Mouse (Mus musculus) kidney, postnatal 14 days (tissue): ENCODE results near the gene Gimap3.

ENCODE experiments used
- DNase-seq: peaks from one replicate; pipeline ENCODE4 v3.0.0; 2022; ENCODE audit warnings: mixed read lengths

Gene Gimap3

DNA sequence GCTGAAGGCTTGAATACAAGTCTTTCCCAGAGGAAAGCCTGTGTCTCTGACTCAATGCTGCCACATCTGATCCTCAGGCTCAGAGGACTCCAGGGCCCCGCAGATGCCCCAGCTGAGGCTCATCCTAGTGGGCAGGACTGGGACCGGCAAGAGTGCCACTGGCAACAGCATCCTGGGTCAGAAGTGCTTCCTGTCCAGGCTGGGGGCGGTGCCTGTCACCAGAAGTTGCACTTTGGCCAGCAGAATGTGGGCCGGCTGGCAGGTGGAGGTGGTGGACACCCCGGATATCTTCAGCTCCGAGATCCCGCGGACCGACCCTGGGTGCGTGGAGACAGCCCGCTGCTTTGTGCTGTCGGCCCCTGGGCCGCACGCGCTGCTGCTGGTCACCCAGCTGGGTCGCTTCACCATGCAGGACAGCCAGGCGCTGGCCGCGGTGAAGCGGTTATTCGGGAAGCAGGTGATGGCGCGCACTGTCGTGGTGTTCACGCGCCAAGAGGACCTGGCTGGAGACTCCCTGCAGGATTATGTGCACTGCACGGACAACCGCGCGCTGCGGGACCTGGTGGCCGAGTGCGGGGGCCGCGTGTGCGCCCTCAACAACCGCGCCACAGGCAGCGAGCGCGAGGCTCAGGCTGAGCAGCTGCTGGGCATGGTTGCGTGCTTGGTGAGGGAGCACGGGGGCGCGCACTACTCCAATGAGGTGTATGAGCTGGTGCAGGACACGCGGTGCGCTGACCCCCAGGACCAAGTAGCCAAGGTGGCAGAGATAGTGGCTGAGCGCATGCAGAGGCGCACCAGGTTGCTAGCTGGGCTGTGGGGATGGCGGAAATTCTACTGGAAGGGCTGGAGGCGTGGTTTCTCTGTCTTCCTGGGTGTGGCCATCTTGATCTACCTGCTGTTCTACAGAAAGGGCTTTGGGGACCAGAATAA lies 28.0 kb downstream of the Gimap3 start:
- DNase-seq, result peak; percentile 89

- DNase-seq, result peak; percentile 66
These were observed 28.9 kb downstream of the Gimap3 start for GRCm38 (mm10) chr6:48741711-48742206.

DNA sequence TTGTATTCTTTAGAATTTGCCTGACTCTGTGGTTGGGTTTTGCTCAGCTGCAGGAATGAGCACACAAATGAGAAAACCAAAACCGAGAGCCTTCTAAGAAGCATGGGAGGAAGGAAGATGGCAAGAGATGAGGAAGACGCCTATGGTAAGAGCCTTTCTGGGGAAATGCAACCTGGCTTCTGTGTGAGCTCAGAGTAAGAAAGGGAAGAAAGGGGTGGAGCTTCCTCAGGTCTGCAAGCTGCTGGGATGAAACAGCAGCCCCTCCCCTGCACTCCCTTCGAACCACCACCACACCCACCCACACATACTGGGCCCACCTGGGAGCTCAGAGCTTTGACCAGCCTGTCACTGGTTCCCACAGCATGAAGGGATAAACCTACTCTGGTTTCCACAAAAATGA lies 29.4 kb downstream of the Gimap3 start:
- DNase-seq, result peak; percentile 29

- no peak for DNase-seq
These were observed 30.0 kb downstream of the Gimap3 start for GRCm38 (mm10) chr6:48740501-48741169.

DNA sequence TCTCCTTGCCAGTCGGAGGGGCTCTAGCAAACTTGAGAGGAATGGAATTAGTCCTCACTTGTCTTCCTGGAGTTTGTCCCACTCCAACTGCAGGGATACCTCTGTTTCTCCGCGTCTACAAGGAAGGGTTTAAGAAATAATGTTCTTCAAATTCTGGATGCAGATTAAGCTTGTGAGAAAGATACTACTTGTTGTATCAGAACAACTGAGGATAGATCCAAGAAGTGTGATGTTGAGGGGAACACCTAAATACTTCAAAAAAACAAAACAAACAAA lies 30.9 kb downstream of the Gimap3 start:
- DNase-seq, result no peak

DNA sequence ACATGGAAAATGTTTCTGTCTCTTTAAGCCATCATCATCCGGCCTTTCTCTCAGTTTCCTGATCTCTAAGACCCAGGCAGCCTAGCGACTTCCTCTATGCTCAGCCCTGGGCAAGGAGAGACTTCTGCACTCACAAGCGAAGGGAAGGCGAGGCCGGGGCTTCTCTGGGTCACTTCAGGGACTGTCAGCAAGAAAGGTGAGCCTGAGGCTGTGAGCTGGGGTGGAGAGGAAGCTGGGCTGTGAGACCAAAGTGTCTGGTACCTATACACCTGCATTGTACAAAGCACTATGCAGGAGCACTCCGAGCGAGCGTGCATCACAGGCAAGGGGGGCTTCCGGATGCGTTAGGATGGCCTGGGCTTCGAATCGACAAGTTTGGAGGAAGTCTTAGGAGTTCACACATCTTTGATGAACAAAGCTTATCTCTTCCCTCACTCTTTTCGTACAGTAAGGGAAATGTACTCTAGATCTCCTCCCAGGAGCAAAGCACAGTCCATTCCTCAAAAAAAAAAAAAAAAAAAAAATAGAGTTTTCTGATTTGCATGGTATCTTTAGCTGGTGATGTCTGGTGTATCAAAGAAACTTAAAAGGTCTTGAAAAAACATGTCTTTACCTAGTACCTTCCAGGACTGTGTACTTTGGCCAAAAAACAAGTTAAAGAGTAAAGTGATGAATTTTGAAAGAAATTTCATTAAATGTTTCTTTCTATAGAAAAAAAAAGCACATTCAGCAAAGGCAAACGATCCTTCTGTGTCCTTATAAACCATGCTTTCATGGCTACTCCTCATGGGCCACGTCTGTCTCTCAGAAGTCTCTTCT lies 31.5 kb downstream of the Gimap3 start, which contains the start of gene Gimap1:
TSS of gene Gimap1 (plus strand) at position 94 of the 819 bp plus-strand sequence.
- peak; percentile 66 for DNase-seq

GRCm38 (mm10) chr6:48737688-48738087 lies 33.0 kb downstream of the Gimap3 start:
- no peak for DNase-seq

DNA sequence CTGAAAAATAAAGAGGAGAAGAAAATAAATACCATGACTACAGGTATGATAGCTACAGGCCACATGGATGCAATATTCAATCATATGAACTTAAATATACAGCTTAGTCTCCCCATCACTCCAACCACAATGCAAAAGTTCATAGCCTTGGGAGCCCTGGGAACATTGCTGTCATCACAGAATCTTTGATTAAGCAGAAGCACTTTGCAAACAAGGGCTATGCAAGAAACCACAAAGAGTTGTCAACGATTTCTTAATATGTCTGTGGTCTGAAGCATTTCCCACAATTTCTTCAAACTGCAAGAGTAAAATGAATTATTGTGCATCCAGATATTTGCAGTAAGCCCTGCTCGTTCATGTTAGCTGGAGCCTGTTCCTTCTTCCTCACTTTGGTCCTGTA lies 33.6 kb downstream of the Gimap3 start:
- no peak for DNase-seq

GRCm38 (mm10) chr6:48733660-48734059 lies 37.0 kb downstream of the Gimap3 start:
- DNase-seq, result no peak

DNA sequence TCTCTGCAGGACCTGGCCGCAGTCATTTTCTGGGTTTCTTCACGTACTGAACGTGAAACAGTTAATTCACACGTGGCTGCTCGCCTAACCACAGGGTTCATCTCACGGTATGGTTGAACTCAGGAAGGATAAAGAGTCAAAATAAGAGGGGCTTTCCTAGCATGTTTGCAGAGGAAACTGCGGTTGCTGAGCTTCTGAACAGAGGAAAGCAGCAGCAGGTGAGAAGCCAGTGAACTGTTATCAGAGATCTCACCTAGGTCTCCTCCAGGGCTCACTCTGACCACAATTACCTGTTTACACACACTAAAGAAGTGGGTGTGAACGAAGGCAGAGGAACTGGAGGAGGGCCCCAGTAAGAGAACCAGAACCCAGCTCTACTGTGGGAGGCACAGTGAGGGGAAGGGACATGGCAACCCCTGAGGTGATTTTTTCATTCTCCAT lies 37.8 kb downstream of the Gimap3 start:
- DNase-seq, result no peak

DNA sequence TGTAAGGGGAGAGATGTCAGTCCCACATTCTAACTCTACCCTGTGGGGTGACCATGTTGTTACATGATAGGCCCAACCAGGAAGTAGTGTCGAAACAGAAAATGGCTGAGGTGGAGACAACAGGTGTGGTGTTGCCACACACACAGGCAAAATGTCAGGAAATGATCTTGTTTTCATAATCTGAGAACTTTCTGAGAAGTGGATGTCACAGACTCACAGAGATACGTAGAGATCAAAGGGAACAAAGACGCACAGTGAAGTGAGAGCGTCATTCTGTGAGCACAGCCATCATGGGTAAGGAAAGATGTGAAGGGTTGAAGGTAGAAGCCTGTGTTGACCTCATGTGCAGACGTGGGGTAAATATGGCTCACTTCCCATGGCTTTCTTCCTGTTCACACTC lies 42.9 kb downstream of the Gimap3 start:
- DNase-seq, result no peak

DNA sequence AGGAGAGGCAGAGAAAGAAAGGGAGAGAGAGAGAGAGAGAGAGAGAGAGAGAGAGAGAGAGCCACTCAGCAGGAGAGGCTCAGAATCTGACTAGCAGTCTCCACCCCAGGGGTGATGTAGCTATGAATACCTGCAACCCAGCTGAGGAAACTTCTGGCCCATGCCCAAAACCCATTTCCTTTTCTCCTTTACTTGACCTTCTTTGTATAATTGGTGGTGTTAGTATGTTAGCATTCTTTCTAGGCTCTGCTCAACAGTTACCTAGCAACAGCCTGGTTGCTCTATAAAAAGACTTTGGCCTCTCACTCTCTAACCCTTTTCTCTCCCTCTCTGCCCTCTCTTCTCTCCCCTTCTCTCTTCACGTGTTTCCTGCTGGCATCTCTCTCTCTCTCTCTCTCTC lies 45.2 kb downstream of the Gimap3 start:
- DNase-seq, result peak; percentile 94

GRCm38 (mm10) chr6:48723468-48723867 lies 47.2 kb downstream of the Gimap3 start:
- no peak for DNase-seq

DNA sequence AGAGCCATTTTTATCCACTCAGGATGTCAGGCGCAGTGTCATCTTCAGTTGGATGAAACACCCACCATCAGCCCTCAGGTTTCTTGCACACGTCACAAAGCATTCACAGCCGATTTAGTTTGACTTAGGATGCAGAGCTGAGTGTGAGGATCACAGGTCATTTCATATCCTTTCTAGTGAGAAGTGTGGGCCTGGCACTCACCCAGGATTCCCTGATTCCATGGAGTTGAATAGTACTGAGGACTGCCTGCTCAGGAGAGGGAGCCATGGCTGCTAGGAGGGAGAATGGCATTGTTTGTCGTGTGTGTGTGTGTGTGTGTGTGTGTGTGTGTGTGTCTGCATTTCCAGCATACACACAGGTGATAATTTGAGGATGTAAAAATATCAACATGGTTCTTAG lies 50.3 kb downstream of the Gimap3 start:
- no peak for DNase-seq

DNA sequence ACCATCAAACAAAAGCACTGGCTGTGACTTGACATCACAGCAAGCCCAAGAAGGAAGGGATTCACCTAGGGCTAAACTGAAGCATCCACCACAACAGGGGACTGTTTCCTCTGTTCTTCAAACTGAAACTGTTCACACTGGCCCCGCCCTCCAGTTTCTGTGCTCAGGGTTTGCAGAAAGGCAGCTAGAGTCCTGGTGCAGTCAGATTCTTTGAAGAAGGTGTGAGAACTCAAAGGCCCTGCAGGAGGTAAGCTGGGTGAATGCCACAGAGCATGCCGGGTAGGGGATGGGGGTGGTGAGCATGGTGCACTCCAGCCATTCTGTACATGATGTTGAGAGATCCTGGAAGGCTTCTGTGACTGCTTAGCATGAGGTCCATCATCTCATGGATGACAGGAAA lies 52.2 kb downstream of the Gimap3 start, which contains the start of the genes Gm28053 and Gimap7:
TSS of gene Gm28053 (plus strand) at position 153 of the 400 bp plus-strand sequence.
TSS of gene Gimap7 (plus strand) at position 167 of the 400 bp plus-strand sequence.
- no peak for DNase-seq
